Mouse (Mus musculus) ES-E14 (cell line): Measurements from ENCODE around the gene Nsun2. TPM values are rescaled to one million over a fixed set of nuclear protein-coding genes. Genes with fewer than 3 reads are reported as not detected.

ENCODE experiments used
- DNase-seq: peaks from one replicate; pipeline ENCODE4 v3.0.0-alpha.2; 2013; ENCODE audit warnings: low read depth, low spot score
- H3K27ac ChIP-seq: 2 replicates; pipeline ENCODE4 v1.5.1; 2012; ENCODE audit warnings: low read depth, mild to moderate bottlenecking, low read length, moderate library complexity, mixed read lengths; ENCODE audit not compliant: poor library complexity, insufficient read depth, severe bottlenecking
- H3K36me3 ChIP-seq: 2 replicates; pipeline ENCODE4 v1.6.1; 2012; ENCODE audit warnings: mild to moderate bottlenecking, low read length, moderate library complexity, mixed read lengths; ENCODE audit not compliant: control insufficient read depth, poor library complexity, insufficient read depth, severe bottlenecking
- H3K4me1 ChIP-seq, 2 experiments: fragments of 150-350 bp in 1 of 2; sonication (generic) in 1 of 2; 2 replicates each; pipeline ENCODE4 v1.6.1; 2012; ENCODE audit warnings: low read length in 2 of 2, mild to moderate bottlenecking in 1 of 2, mixed read lengths in 1 of 2; ENCODE audit not compliant: control insufficient read depth in 2 of 2, insufficient read depth in 2 of 2, poor library complexity in 1 of 2
- H3K4me3 ChIP-seq, 2 experiments: fragments of 150-350 bp in 1 of 2; sonication (generic) in 1 of 2; 2 replicates each; pipeline ENCODE4 v1.5.1; 2012; ENCODE audit warnings: low read length in 2 of 2, low read depth in 1 of 2, mild to moderate bottlenecking in 1 of 2, mixed read lengths in 1 of 2; ENCODE audit not compliant: insufficient read depth in 1 of 2, poor library complexity in 1 of 2, severe bottlenecking in 1 of 2
- H3K9ac ChIP-seq: 2 replicates; pipeline ENCODE4 v1.6.1; 2012; ENCODE audit warnings: low read depth, mild to moderate bottlenecking, low read length, mixed read lengths; ENCODE audit not compliant: poor library complexity, insufficient read depth, severe bottlenecking
- H3K9me3 ChIP-seq: fragments of 150-350 bp; sonication (generic); 2 replicates; pipeline ENCODE4 v1.6.1; 2012; ENCODE audit warnings: low read depth, mild to moderate bottlenecking, low read length; ENCODE audit not compliant: control insufficient read depth, insufficient read depth
- CHD2 ChIP-seq: IDR thresholded peaks from 2 replicates; pipeline ENCODE4 v1.6.1; 2014; ENCODE audit warnings: mild to moderate bottlenecking, low read depth, low read length, inconsistent platforms
- HCFC1 ChIP-seq: IDR thresholded peaks from 2 replicates; pipeline ENCODE4 v1.6.1; 2012; ENCODE audit warnings: low read length, inconsistent platforms, borderline replicate concordance; ENCODE audit not compliant: insufficient read depth
- MAFK ChIP-seq: IDR thresholded peaks from 2 replicates; pipeline ENCODE4 v1.6.1; 2014; ENCODE audit warnings: mild to moderate bottlenecking, low read depth, low read length, inconsistent platforms; ENCODE audit not compliant: insufficient read depth
- ZC3H11A ChIP-seq: IDR thresholded peaks from 2 replicates; pipeline ENCODE4 v1.6.1; 2012; ENCODE audit warnings: low read depth, mild to moderate bottlenecking, inconsistent platforms, low read length, borderline replicate concordance
- ZNF384 ChIP-seq: IDR thresholded peaks from 2 replicates; pipeline ENCODE4 v1.6.1; 2012; ENCODE audit warnings: low read depth, low read length, inconsistent platforms
- in situ Hi-C, 2 experiments: fragments of 600-800 bp; cut with MboI; formaldehyde crosslinking; loops; one replicate each; pipeline ENCODE4 v1.15.1; 2025; ENCODE audit warnings: low sequenced_read_pairs in 2 of 2, inconsistent platforms in 1 of 2; ENCODE audit not compliant: unreplicated experiment in 2 of 2
- total RNA-seq: library from RNA; depleted of rRNA; stranded (reverse); fragments of 300-350 nt; gene quantifications from 2 replicates; pipeline ENCODE4 v1.2.3, GENCODE M21; 2012

Gene Nsun2
- total RNA-seq, 1 experiment: 220 TPM

DNA sequence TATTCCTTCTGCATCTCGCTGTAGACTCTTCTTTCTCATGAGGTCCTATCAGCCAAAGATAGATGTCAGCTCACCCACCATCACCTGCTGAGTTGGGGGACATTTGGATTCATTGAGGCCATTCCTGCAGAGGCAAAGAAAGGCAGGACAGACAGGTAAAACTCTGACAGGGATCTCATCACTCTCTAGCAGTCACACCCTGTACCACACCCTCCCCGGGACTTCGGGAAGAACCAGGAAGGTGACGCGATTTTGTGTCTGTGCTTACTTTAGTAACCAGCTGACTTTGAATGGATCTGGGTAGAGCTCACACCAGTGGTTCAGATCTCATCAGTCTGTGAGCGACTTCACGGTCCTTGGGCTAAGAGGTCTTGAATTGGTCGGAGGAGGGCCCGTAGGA, 112.9 kb downstream of the Nsun2 start:
- no peaks in the 10 kb centered on the region for H3K36me3 ChIP-seq
- no peaks in the 10 kb centered on the region for H3K9me3 ChIP-seq
- in situ Hi-C loops: no loop called here
- no peak for DNase-seq
- H3K4me1 ChIP-seq: no peaks in the 10 kb centered on the region
- no peak overlapping the region for H3K27ac ChIP-seq
- TF ChIP-seq ZNF384 (no peak), HCFC1 (no peak), ZC3H11A (no peak), MAFK (no peak), CHD2 (no peak)
- no peak overlapping the region for H3K9ac ChIP-seq
- H3K4me3 ChIP-seq: no peak overlapping the region

DNA sequence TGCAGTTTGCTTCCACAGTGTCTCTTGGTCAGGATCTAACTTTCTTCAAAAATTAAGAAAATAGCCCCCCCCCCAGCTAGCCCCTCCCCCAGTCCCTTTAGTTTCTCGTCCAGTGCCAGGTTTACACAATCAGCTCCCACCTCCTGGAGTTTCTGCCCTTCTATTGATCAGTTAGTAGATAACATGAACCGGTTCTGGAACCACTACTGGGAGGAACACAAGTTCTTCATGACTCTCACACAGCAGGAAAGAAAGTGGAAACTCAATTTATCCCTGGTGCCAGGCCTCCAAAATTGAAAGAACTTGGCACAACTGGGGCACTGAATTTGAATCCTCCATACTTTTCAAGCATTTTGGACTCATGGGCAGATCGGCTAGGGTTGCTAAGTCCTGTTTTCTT, 121.0 kb downstream of the Nsun2 start:
- Histone ChIP-seq H3K4me1 (no peaks in the 10 kb centered on the region), H3K9me3 (no peaks in the 10 kb centered on the region), H3K27ac (no peak overlapping the region), H3K4me3 (no peak overlapping the region), H3K36me3 (no peaks in the 10 kb centered on the region), H3K9ac (no peak overlapping the region)
- TF ChIP-seq MAFK: no peak
- in situ Hi-C loops: loop anchor here in 1 of 2 experiments (10.0 kb wide), 1 partner anchor 110 kb away; no protein-coding TSS in a partner anchor
- DNase-seq: no peak

DNA sequence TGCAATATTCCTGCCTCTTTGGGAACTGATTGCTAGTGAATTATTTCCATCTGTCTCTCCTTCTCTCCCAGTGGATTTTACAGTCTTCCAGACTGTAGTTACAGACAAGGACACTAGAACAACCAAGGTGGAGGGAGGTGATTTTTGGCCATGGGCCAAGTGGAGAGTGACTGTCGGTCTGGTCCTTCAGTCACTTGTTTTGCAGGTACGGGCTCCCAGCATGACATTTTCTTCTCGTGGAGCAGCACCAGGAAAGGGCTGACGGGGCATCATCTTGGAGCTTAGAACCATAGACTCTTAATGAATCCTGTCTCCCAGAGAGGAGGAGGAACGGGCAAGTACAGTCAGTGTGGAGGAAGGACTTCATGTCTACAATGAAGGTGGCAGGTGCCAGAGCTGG, 138.6 kb downstream of the Nsun2 start:
- TF ChIP-seq MAFK (no peak), HCFC1 (no peak), ZC3H11A (no peak)
- Histone ChIP-seq H3K4me3 (no peak overlapping the region), H3K4me1 (no peaks in the 10 kb centered on the region), H3K27ac (no peak overlapping the region), H3K9me3 (no peaks in the 10 kb centered on the region), H3K9ac (no peak overlapping the region), H3K36me3 (no peaks in the 10 kb centered on the region)
- no peak for DNase-seq
- in situ Hi-C loops: no loop called here

DNA sequence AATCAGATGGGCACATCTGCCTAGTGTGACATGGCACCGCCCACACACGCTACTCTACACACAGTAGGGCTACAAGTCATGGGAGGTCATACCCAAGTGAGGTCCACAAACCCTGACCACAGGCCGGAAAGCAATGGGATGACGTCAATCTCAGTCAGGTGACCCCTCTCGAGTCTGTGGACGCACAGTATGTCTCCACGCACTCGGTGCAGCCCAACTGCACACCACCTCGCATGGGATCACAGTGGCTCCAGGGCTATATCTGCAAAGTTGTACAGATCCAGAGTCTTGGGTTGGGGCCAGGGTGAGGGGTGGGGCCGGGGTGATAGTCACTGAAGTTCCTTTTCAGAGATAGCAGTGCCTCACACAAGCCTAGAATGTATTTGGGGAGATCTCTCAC, 139.0 kb downstream of the Nsun2 start:
- no peaks in the 10 kb centered on the region for H3K9me3 ChIP-seq
- in situ Hi-C loops: no loop called here
- DNase-seq: no peak
- no peaks in the 10 kb centered on the region for H3K4me1 ChIP-seq
- H3K36me3 ChIP-seq: no peaks in the 10 kb centered on the region
- no peak overlapping the region for H3K4me3 ChIP-seq
- no peak overlapping the region for H3K9ac ChIP-seq
- no peak for TF ChIP-seq ZNF384
- TF ChIP-seq ZC3H11A: no peak
- TF ChIP-seq HCFC1: no peak
- TF ChIP-seq CHD2: no peak
- TF ChIP-seq MAFK: no peak
- no peak overlapping the region for H3K27ac ChIP-seq

DNA sequence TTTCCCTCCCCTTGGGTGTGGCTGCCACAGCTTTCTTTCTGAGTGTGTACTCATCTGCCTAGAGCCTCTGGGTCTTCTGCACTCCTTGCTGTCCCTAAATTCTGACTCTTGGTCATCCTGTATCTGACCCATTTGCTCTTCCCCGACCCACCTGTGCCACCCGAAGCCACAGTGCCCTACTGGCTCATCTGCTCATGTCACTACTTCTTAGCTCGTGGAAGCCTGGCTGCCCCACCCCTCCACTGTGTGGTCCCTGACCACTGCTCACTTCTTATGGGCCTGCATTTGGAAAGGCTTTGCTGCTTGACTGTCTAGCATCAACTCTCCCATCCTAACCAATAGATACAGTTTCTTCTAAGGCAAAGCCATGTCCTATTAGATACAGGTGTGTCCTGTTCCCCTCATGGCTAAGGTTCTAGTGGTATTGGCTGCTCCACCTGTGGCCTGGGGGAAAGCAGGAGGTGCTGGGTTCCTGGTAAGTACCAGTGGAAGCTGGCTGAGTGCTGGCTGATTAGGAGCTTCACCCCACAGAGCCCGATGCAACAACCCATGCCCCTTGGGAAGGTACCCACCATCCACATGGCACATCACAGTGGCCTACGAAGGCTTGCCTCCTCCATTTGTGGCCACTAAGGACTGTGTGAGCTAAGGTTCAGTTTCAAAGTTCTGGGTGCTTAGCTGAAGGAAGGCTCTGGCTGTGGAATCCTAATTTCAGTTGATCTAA, 139.8 kb downstream of the Nsun2 start:
- Histone ChIP-seq H3K9ac (no peak overlapping the region), H3K9me3 (no peaks in the 10 kb centered on the region), H3K4me3 (no peak overlapping the region), H3K4me1 (no peaks in the 10 kb centered on the region), H3K27ac (no peak overlapping the region), H3K36me3 (no peaks in the 10 kb centered on the region)
- DNase-seq: no peak
- in situ Hi-C loops: no loop called here
- TF ChIP-seq ZC3H11A (no peak), MAFK (no peak), HCFC1 (no peak), CHD2 (no peak)
